Mouse (Mus musculus) erythroblast, adult 5-6 weeks (primary cell): ENCODE data around the gene Sdc1. TPM values are rescaled to one million over a fixed set of nuclear protein-coding genes. Genes with fewer than 3 reads are reported as not detected.

ENCODE experiments used
- ATAC-seq: replicated peaks from 2 replicates; pipeline ENCODE4 v1.8.0; 2016; ENCODE audit warnings: moderate number of reproducible peaks, mild to moderate bottlenecking, moderate TSS enrichment, inconsistent platforms; ENCODE audit not compliant: poor library complexity, low FRiP score, severe bottlenecking
- total RNA-seq, 2 experiments: library from RNA; stranded (forward) in 1 of 2; stranded (reverse) in 1 of 2; fragments of 150-400 nt in 1 of 2; fragments of 200-764, 138-1000 nt in 1 of 2; gene quantifications; 2 replicates each; pipeline versions ENCODE4 v1.2.3 to v1.2.4; 2015 to 2017; ENCODE audit warnings: low replicate concordance in 2 of 2

The Sdc1 gene
- total RNA-seq, 2 experiments from 2014 or later, result 1.2 TPM; not detected in 1

- ATAC-seq, result no peak
These were observed 10.0 kb downstream of the Sdc1 start for GRCm38 (mm10) chr12:8781121-8781520.

DNA sequence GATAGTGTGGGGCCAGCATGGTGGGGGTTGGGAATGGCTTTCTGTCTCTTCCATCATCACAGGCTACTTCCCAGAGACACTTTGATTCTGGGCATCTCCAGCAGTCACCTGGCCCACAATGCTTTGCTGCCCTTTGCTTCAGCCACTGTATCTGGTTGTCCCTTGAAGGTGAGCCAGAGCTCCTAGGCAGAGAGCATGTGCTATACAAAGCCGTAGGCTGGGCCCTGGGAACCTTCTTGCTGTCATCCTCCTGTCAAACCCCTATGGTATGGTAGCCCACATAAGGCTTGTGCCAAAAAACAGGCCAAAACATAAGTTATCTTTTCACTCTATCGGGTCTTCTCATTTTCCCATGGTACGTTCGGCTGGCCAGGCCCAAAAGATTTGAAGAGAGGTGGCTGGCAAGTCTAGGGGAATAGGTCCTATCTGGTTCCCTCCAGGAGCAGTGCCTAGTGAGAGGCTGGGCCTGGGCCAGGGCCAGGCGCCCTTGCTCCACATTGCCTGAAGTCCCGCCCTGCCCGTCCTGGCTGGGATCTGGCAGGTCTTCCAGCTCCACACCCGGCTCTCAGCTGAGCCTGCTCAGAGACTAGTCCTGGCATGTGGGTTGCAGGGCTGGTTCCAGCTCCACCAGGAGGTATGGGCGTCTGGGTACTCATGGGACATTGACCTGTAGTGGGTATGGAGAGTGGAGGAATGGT is 10.7 kb downstream of the Sdc1 start:
- no peak for ATAC-seq

DNA sequence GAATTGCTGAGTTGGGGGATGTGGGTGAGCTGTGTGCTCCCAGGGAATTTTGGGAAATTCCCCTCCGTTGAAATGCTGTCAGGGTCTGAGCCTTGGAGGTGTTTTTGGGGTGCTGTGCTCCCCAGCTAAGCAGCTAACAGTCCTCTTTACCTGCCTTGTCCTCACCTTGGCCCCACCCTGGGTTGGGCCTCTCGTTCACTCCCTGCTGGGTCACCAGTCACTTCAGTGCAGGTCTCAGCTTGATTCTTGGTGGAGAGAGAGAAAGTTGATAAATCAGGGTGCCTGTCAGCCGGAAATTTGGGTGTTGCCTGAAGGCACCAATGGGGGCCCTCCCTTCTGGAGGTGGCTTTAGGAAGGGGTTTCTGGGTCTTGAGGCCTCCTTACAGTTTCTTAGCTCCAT is 11.4 kb downstream of the Sdc1 start:
- no peak for ATAC-seq

GRCm38 (mm10) chr12:8784189-8784588 is 13.1 kb downstream of the Sdc1 start:
- ATAC-seq, result no peak

- ATAC-seq, result no peak
These were observed 15.4 kb downstream of the Sdc1 start for GRCm38 (mm10) chr12:8786476-8786875.

GRCm38 (mm10) chr12:8786984-8787730 is 16.0 kb downstream of the Sdc1 start:
- no peak for ATAC-seq

GRCm38 (mm10) chr12:8788469-8788868 is 17.3 kb downstream of the Sdc1 start:
- ATAC-seq, result no peak

GRCm38 (mm10) chr12:8790615-8791014 is 19.5 kb downstream of the Sdc1 start:
- no peak for ATAC-seq

GRCm38 (mm10) chr12:8793410-8794051 is 22.4 kb downstream of the Sdc1 start:
- no peak for ATAC-seq

DNA sequence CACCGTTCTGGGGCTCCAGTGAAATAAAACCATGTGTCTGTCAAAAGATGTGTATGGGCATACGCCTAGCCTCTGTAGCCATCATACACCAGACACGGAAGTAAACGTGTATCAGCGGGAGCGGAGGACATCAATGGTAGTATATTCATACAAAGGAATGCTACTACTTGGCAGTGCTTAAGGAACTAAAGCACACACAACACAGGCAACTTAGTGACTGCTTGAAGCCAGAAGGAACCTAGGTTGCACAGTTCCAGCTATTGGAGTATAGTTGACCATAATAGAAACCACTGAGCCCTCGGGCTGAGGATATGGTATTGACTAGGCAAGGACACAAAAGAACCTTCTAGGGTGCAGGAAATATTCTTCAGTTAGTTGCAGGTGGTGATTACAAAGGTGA is 26.8 kb downstream of the Sdc1 start:
- no peak for ATAC-seq

GRCm38 (mm10) chr12:8798486-8799020 is 27.4 kb downstream of the Sdc1 start:
- no peak for ATAC-seq

GRCm38 (mm10) chr12:8803421-8804076 is 32.4 kb downstream of the Sdc1 start:
- no peak for ATAC-seq

DNA sequence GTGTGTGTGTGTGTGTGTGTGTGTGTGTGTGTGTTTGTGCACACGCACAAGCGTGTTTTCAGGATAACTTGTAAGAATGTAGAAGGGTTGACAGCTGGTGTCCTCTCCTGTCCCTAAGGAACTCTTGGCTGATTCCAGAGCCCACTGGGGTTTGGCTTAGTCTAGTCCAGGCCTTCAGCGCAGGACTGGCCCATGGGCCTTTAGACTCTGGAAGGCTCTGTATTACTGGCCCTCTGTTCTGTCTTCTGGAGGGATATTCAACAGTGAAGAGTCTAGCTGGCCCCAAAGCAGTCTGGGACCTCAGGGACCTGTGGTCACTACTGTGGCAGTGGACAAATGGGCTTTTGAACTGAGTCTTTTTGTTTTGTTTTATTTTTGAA is 32.9 kb downstream of the Sdc1 start:
- ATAC-seq, result no peak

GRCm38 (mm10) chr12:8804934-8805722 is 34.0 kb downstream of the Sdc1 start:
- ATAC-seq, result no peak

- no peak for ATAC-seq
These were observed 38.0 kb downstream of the Sdc1 start for GRCm38 (mm10) chr12:8809086-8809485.

DNA sequence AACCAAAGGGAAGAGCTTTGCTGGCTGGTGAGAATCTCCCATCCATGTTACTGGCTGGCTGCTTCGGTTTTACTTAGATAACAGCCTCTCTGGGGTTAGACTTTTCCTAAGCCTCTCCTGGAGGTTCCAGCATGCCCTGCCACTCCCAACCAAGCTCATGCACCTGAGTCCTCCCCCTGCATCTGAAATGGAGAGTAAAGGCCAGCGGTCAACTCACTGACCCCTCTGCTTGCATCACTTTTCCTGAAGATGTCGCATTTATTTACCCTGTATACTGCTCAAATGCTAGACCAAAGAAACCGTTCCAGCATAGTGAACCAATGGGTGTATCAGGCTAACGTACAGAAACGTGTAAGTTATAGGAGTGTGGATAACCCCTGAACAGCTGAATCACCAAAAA is 38.5 kb downstream of the Sdc1 start:
- ATAC-seq, result no peak

GRCm38 (mm10) chr12:8810966-8811365 is 39.8 kb downstream of the Sdc1 start:
- no peak for ATAC-seq

- ATAC-seq, result no peak
These were observed 40.3 kb downstream of the Sdc1 start for GRCm38 (mm10) chr12:8811441-8811871.

GRCm38 (mm10) chr12:8811894-8812560 is 40.9 kb downstream of the Sdc1 start:
- ATAC-seq, result no peak
